Mouse (Mus musculus): ENCODE measurements at regions not wholly inside any gene's neighbourhood (a gene's known extent, or its start where the extent isn't known, plus 50 kb on each side); places are given as distances from the start of the nearest gene placed in this dataset.

- CTCF ChIA-PET, result interaction anchor here in 1 of 4 experiments (0.7 kb wide), 1 partner anchor 557 kb away, joined by 3 read pairs; no protein-coding TSS in a partner anchor
- POLR2A ChIA-PET, result interaction anchor here in 3 of 4 experiments (0.6 to 1.5 kb wide), 3 partner anchors 25 to 705 kb away, joined by 3 to 4 read pairs (median 3); no protein-coding TSS in a partner anchor
Observed at GRCm38 (mm10) chr2:72841367-72841766, 138.9 kb downstream of the Sp3 start.

DNA sequence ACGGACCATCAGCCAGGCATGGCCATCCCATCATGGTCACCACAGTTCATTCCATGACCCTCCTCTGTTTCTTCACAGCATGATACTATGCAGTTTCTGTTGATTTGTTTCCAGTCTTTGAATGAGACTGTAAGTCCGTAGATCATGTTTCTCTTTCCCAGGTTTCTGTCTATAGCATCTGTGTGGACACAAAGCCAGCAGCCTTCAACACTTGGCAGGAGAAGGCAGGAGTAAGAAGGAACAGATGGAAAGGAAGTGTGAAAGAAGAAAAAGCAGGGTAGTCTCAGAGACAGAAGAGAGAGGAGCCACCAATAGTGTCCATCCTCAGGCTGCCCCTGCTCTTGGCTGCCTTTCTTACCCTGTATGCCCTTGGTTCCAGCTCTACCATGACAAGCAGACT lies 136.6 kb downstream of the Sp3 start:
- ChIA-PET CTCF (no interaction called here), POLR2A (no interaction called here)

GRCm38 (mm10) chr2:72849441-72850192 lies 130.6 kb downstream of the Sp3 start:
- ChIA-PET POLR2A (interaction anchor here in 1 of 4 experiments (0.6 to 1.0 kb wide), 2 partner anchors 11 to 214 kb away, joined by 3 read pairs; no protein-coding TSS in a partner anchor), CTCF (no interaction called here)

DNA sequence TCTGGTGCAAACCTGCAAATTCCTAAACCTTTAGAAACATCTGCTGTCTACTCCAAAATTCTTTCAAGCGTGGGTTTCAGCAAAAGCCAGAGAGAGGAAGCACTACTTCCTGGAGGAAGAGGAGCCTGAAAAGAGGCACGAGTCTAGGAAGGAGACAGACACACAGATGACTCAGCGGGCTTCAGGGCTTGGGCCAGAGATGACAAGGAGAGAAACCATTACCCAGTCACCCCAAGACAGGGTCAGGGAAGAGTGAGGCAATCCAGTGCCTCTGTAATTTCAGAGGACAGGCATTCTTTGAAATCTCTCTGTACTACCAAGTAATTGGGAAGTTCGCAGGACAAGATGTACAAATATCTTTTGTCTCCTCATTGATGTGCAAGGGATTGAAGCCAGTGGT lies 127.7 kb downstream of the Sp3 start:
- ChIA-PET CTCF (no interaction called here), POLR2A (no interaction called here)

GRCm38 (mm10) chr2:72855276-72855970 lies 124.8 kb downstream of the Sp3 start:
- POLR2A ChIA-PET, result interaction anchor here in 2 of 4 experiments (0.6 to 1.6 kb wide), 5 partner anchors 10 to 680 kb away, joined by 3 to 8 read pairs (median 3); no protein-coding TSS in a partner anchor

GRCm38 (mm10) chr2:72855971-72856755 lies 124.1 kb downstream of the Sp3 start:
- POLR2A ChIA-PET, result interaction anchor here in 2 of 4 experiments (1.0 to 1.6 kb wide), 4 partner anchors 9 to 12 kb away, joined by 3 to 8 read pairs (median 3); no protein-coding TSS in a partner anchor
- CTCF ChIA-PET, result interaction anchor here in 3 of 4 experiments (0.6 to 1.2 kb wide), 3 partner anchors 10 to 25 kb away, joined by 3 to 7 read pairs (median 4); no protein-coding TSS in a partner anchor

More at GRCm38 (mm10) chr2:72855276-72855970, 124.8 kb downstream of the Sp3 start:
- CTCF ChIA-PET, result interaction anchor here in 2 of 4 experiments (1.1 to 1.2 kb wide), 2 partner anchors 11 to 13 kb away, joined by 4 to 7 read pairs; no protein-coding TSS in a partner anchor

- CTCF ChIA-PET, result no interaction called here
Observed at GRCm38 (mm10) chr2:72857377-72857776, 122.9 kb downstream of the Sp3 start.

DNA sequence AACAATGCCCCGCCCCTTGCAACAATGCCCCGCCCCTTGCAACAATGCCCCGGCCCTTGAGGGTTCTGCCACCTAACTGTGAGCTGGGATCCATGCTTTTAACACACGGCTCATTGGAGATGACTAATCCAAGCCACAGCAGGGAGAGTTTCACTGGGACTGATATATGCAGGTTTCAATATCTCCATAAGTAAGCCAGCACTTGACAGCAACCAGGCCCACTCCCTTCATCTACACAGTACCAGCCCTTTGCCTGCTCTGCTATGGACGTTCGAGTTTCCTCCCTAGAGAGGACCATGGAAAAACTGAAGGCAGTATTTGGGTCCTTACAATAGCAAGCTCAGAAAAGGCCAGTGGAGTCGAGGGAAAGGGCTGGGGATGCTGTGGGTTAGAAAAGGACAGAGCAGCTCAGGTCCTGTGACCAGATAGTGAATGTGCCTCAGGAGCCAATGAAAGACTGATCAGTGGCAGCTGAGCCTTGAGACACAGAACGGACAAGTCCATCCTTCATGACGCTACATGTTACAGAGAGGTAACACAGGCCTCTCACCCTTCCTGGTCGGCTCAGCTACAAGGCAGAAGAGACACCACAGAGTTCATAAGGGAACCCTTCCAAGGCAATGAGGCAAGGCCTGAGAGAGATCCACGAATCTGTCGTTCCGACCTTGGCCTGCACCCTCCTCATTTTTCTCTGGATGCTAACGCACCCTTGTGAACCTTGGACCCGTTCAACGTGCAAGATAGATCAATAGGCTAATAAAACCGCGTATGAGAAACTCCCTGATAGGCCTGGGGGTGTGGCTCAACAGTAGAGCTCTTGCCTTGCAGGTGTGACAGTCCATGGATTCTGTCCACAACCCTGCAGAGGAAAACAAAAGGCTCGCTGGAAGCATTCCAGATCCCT lies 114.5 kb downstream of the Sp3 start:
- POLR2A ChIA-PET, result interaction anchor here in 2 of 4 experiments (0.7 to 1.5 kb wide), 6 partner anchors 9 to 74 kb away, joined by 3 to 8 read pairs (median 3); no protein-coding TSS in a partner anchor
- CTCF ChIA-PET, result interaction anchor here in 2 of 4 experiments (0.6 to 1.3 kb wide), 5 partner anchors 10 to 975 kb away, joined by 3 to 5 read pairs (median 4); no protein-coding TSS in a partner anchor

More at GRCm38 (mm10) chr2:72857377-72857776, 122.9 kb downstream of the Sp3 start:
- POLR2A ChIA-PET, result no interaction called here

DNA sequence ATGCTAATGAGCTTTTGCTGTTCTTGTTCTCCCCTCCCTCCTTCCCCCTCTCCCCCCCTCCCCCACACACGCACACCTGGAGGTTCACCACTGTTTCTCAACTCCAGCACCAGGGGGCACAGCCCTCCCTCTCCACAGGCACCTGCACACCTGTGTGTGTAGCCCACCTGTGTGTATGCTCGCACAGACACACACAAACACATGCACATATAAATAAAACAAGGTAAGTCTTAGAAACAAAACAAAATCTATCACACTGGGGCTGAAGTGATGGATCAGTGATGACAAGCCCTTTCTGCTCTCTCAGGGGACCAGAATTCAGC lies 113.9 kb downstream of the Sp3 start:
- POLR2A ChIA-PET, result interaction anchor here in 2 of 4 experiments (0.7 to 1.5 kb wide), 6 partner anchors 10 to 74 kb away, joined by 3 to 8 read pairs (median 3); no protein-coding TSS in a partner anchor
- CTCF ChIA-PET, result interaction anchor here in 1 of 4 experiments (0.8 to 1.3 kb wide), 2 partner anchors 10 to 412 kb away, joined by 4 to 5 read pairs; no protein-coding TSS in a partner anchor

DNA sequence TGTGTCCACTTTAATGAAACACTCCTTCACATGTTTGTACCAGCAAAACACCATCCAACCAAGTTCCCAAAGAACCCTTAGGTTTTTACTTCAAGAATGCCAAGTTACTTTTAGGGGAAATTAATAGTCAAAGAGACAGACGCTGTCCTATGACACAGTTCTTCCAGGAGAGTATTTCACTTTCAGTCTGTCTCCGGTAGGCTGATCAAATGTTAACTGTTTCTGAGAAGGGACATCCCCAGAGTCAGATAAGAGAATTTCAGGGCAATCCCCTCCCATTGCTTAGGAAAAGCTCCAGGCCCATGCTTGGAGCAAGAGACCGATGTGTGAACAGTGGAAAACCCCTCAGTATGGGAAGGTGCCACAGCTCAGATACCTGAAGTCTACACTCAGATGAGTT lies 112.1 kb downstream of the Sp3 start:
- POLR2A ChIA-PET, result interaction anchor here in 2 of 4 experiments (0.5 to 0.9 kb wide), 2 partner anchors 12 to 1164 kb away, joined by 3 read pairs; no protein-coding TSS in a partner anchor
- CTCF ChIA-PET, result interaction anchor here in 2 of 4 experiments (0.6 to 0.8 kb wide), 3 partner anchors 12 to 1080 kb away, joined by 3 to 7 read pairs (median 4); no protein-coding TSS in a partner anchor

DNA sequence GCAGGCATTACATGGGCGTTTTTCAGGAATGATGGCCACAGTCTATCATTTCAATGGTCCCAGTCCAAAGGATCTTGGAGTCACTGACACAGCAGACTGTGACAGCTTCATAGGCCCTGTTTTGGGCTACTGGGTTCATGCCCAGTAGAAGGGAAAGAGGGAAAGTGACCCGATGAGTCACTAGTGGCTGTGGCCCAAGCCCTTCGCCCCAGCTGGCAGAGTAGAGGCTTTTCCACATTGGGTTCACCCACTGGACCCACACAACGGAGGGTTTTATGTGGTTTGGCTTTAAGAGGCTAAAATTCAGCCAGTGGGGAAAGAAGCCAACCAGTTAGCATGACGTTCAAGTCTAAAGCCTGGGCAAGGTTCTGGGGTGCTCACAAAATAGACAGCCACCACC lies 108.4 kb downstream of the Sp3 start:
- ChIA-PET CTCF (no interaction called here), POLR2A (no interaction called here)

DNA sequence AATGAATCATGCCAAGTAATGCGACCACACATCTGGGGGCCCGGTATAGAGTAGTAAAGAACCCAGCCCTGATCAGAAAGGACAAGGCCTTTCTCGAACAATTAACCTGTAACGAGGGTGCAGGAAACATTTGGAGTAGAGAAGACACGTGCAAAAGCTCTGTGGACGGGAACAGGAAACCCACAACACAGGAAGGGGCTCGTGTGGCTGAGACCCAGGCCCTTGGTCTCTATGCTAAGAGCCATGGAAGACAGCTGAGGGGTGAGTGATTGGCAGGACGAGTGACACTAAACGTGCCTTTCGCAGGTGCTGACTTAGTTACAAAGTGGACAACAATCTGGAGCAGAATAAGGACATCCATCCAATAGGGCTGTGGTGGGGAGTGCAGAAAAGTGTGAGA lies 106.3 kb downstream of the Sp3 start:
- POLR2A ChIA-PET, result interaction anchor here in 2 of 4 experiments (0.7 to 0.9 kb wide), 2 partner anchors 178 to 375 kb away, joined by 3 read pairs; no protein-coding TSS in a partner anchor
- CTCF ChIA-PET, result interaction anchor here in 2 of 4 experiments (0.6 kb wide), 3 partner anchors 321 to 516 kb away, joined by 3 read pairs; no protein-coding TSS in a partner anchor

- CTCF ChIA-PET, result interaction anchor here in 2 of 4 experiments (0.6 kb wide), 3 partner anchors 321 to 517 kb away, joined by 3 read pairs; no protein-coding TSS in a partner anchor
- POLR2A ChIA-PET, result interaction anchor here in 2 of 4 experiments (0.6 to 0.7 kb wide), 3 partner anchors 19 to 375 kb away, joined by 3 to 4 read pairs (median 3); no protein-coding TSS in a partner anchor
Observed at GRCm38 (mm10) chr2:72874533-72874932, 105.7 kb downstream of the Sp3 start.

GRCm38 (mm10) chr2:72875677-72876076 lies 104.6 kb downstream of the Sp3 start:
- ChIA-PET CTCF (no interaction called here), POLR2A (interaction anchor here in 2 of 4 experiments (0.6 kb wide), 2 partner anchors 90 kb away, joined by 3 to 4 read pairs; no protein-coding TSS in a partner anchor)

DNA sequence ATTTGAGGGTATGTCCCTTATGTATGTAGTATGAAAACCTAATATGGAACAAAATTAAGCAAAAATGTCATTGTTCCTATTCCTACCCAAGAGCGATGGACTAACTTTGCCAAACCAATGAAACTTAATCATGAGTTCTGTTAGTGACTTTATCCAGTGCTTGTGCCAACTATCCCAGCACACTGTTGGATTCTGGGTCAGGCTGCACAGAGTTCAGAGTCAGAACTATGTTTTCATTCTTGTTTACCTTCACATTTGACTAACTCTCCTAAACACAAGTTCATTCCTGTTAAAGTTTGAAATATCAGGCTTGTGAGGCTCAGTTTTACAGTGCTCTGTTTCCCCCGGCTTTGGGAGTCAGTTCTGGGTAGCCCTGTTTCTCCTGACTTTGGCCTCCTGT lies 100.2 kb downstream of the Sp3 start:
- POLR2A ChIA-PET, result no interaction called here
- CTCF ChIA-PET, result interaction anchor here in 1 of 4 experiments (1.2 kb wide), 1 partner anchor 645 kb away, joined by 3 read pairs; no protein-coding TSS in a partner anchor

- ChIA-PET POLR2A (no interaction called here), CTCF (no interaction called here)
Observed at GRCm38 (mm10) chr2:72881554-72881953, 98.7 kb downstream of the Sp3 start.

- POLR2A ChIA-PET, result no interaction called here
Observed at GRCm38 (mm10) chr2:72886250-72886649, 94.0 kb downstream of the Sp3 start.

More at GRCm38 (mm10) chr2:72886250-72886649, 94.0 kb downstream of the Sp3 start:
- CTCF ChIA-PET, result no interaction called here
